Mouse (Mus musculus) heart, embryonic 14.5 days (tissue): ENCODE data around the gene Atp8a1. TPM values are rescaled to one million over a fixed set of nuclear protein-coding genes. Genes with fewer than 3 reads are reported as not detected.

Source experiments
- ATAC-seq: fragments of 200-750 bp; cut with Nextera tagmentation; 2 replicates; pipeline ENCODE4 v1.8.0; 2017; ENCODE audit warnings: low read depth, moderate TSS enrichment; ENCODE audit not compliant: insufficient number of reproducible peaks, insufficient read depth, low FRiP score
- H3K27ac ChIP-seq, 2 experiments: fragments of 200-500 bp in 1 of 2; fragments of 300-500 bp in 1 of 2; sonication (generic) in 1 of 2; replicated peaks in 1 of 2; 2 replicates each; pipeline ENCODE4 v1.5.1; 2012 to 2014; ENCODE audit warnings: low read depth in 2 of 2, low read length in 2 of 2, control low read depth in 1 of 2, mild to moderate bottlenecking in 1 of 2, mixed read lengths in 1 of 2; ENCODE audit not compliant: control insufficient read depth in 1 of 2, insufficient read depth in 1 of 2
- H3K27me3 ChIP-seq: fragments of 300-500 bp; sonication (generic); 2 replicates; pipeline ENCODE4 v1.6.1; 2014; ENCODE audit warnings: mild to moderate bottlenecking, low read length, control low read depth; ENCODE audit not compliant: control insufficient read depth, insufficient read depth
- H3K36me3 ChIP-seq: fragments of 300-500 bp; sonication (generic); 2 replicates; pipeline ENCODE4 v1.6.1; 2014; ENCODE audit warnings: mild to moderate bottlenecking, control low read depth, low read length, mixed read lengths; ENCODE audit not compliant: control insufficient read depth, insufficient read depth
- H3K4me1 ChIP-seq, 2 experiments: fragments of 200-500 bp in 1 of 2; fragments of 300-500 bp in 1 of 2; sonication (generic) in 1 of 2; 2 replicates each; pipeline ENCODE4 v1.6.1; 2012 to 2014; ENCODE audit warnings: low read length in 2 of 2, control low read depth in 1 of 2, mixed read lengths in 1 of 2; ENCODE audit not compliant: control insufficient read depth in 2 of 2, insufficient read depth in 2 of 2
- H3K4me2 ChIP-seq: fragments of 300-500 bp; sonication (generic); 2 replicates; pipeline ENCODE4 v1.6.1; 2014; ENCODE audit warnings: mild to moderate bottlenecking, low read length
- H3K4me3 ChIP-seq, 2 experiments: fragments of 200-500 bp in 1 of 2; fragments of 300-500 bp in 1 of 2; sonication (generic) in 1 of 2; 2 replicates each; pipeline ENCODE4 v1.5.1; 2012 to 2014; ENCODE audit warnings: low read length in 2 of 2, mild to moderate bottlenecking in 2 of 2, control low read depth in 1 of 2, low read depth in 1 of 2, moderate library complexity in 1 of 2; ENCODE audit not compliant: control insufficient read depth in 1 of 2, insufficient read depth in 1 of 2
- H3K9ac ChIP-seq: fragments of 300-500 bp; sonication (generic); 2 replicates; pipeline ENCODE4 v1.6.1; 2014; ENCODE audit warnings: mild to moderate bottlenecking, low read length
- H3K9me3 ChIP-seq: fragments of 300-500 bp; sonication (generic); 2 replicates; pipeline ENCODE4 v1.6.1; 2016; ENCODE audit warnings: low read length, control low read depth; ENCODE audit not compliant: control insufficient read depth
- WGBS: fragments of 180-500 bp; shearing (Covaris S2); extraction: QIAGEN DNeasy Blood & Tissue Kit; methylation state at CpG from one replicate; pipeline ENCODE4 v1.1.7; 2014; 5-methylcytosine and 5-hydroxymethylcytosine counted together
- polyA plus RNA-seq: library from polyadenylated mRNA; unstranded; fragments of >200 nt; fragmentation: Nextera tagmentation; extraction: Ambion mirVana; gene quantifications from 2 replicates; pipeline ENCODE4 v1.2.1, GENCODE M21; 2014

Atp8a1 gene
- polyA plus RNA-seq, 1 experiment from 2014 or later = 8.9 TPM

GRCm38 (mm10) chr5:67621230-67621629 is 226.0 kb downstream of the Atp8a1 start:
- H3K36me3 ChIP-seq = 0 out of 2 replicates have a peak, but pooled peaks cover 4% of the 10 kb centered on the region
- H3K9me3 ChIP-seq = no peaks in the 10 kb centered on the region
- 70% methylated on average over 12 of the region's 12 CpGs for WGBS
- H3K27me3 ChIP-seq = no peaks in the 10 kb centered on the region
- no peaks in the 10 kb centered on the region for H3K4me1 ChIP-seq
- no peak overlapping the region for H3K9ac ChIP-seq
- H3K4me2 ChIP-seq = no peak overlapping the region
- no peak for ATAC-seq
- H3K4me3 ChIP-seq = no peak overlapping the region
- H3K27ac ChIP-seq = no peak overlapping the region

GRCm38 (mm10) chr5:67609520-67609837 is 237.8 kb downstream of the Atp8a1 start:
- WGBS = 25% methylated on average over 2 of the region's 2 CpGs
- H3K27ac ChIP-seq = no peak overlapping the region
- no peak for ATAC-seq
- H3K36me3 ChIP-seq = no peaks in the 10 kb centered on the region
- H3K27me3 ChIP-seq = peaks cover 59% of the 10 kb centered on the region
- H3K9me3 ChIP-seq = no peaks in the 10 kb centered on the region
- no peak overlapping the region for H3K4me3 ChIP-seq
- H3K9ac ChIP-seq = no peak overlapping the region
- peaks cover 6 to 7% of the 10 kb centered on the region in 2 experiments; a peak in 2 of 4 replicates for H3K4me1 ChIP-seq
- H3K4me2 ChIP-seq = no peak overlapping the region

GRCm38 (mm10) chr5:67608674-67609519 is 238.3 kb downstream of the Atp8a1 start:
- no peak overlapping the region for H3K27ac ChIP-seq

GRCm38 (mm10) chr5:67607804-67608673 is 239.2 kb downstream of the Atp8a1 start, which contains the start of gene Shisa3:
Gene Shisa3, plus strand, starts transcription at chr5:67607882.
- Histone ChIP-seq H3K27ac (no peak within 1 kb of the TSS), H3K9ac (peak within 1 kb of the TSS; percentile 68), H3K4me1 (peaks cover 6 to 7% of the 10 kb centered on the region in 2 experiments; a peak in 2 of 4 replicates), H3K4me3 (peak within 1 kb of the TSS; percentile 46 to 62), H3K4me2 (peak within 1 kb of the TSS; percentile 98), H3K36me3 (no peaks in the 10 kb centered on the region), H3K27me3 (peaks cover 62% of the 10 kb centered on the region), H3K9me3 (no peaks in the 10 kb centered on the region)
- ATAC-seq = peak; percentile 75
- under 1% methylated on average over 85 of the region's 86 CpGs for WGBS

More at GRCm38 (mm10) chr5:67608674-67609519, 238.3 kb downstream of the Atp8a1 start:
- no peaks in the 10 kb centered on the region for H3K9me3 ChIP-seq
- peak overlapping the region; percentile 68 for H3K9ac ChIP-seq
- ATAC-seq = no peak
- peaks cover 62% of the 10 kb centered on the region for H3K27me3 ChIP-seq
- WGBS = 8% methylated on average over 31 of the region's 31 CpGs
- peak overlapping the region; percentile 46 to 62 for H3K4me3 ChIP-seq
- no peaks in the 10 kb centered on the region for H3K36me3 ChIP-seq
- peaks cover 6 to 7% of the 10 kb centered on the region in 2 experiments; a peak in 2 of 4 replicates for H3K4me1 ChIP-seq
- peak overlapping the region; percentile 98 for H3K4me2 ChIP-seq

- under 1% methylated on average over 66 of the region's 66 CpGs for WGBS
These were observed 240.1 kb downstream of the Atp8a1 start for GRCm38 (mm10) chr5:67606916-67607803.

GRCm38 (mm10) chr5:67605951-67606350 is 241.3 kb downstream of the Atp8a1 start:
- Histone ChIP-seq H3K4me3 (no peak overlapping the region), H3K27me3 (peaks cover 61% of the 10 kb centered on the region), H3K36me3 (no peaks in the 10 kb centered on the region), H3K4me2 (no peak overlapping the region), H3K9me3 (no peaks in the 10 kb centered on the region), H3K4me1 (peaks cover 6 to 7% of the 10 kb centered on the region in 2 experiments; a peak in 2 of 4 replicates), H3K9ac (no peak overlapping the region), H3K27ac (no peak overlapping the region)
- WGBS = 40% methylated on average over 5 of the region's 5 CpGs
- ATAC-seq = no peak

More at GRCm38 (mm10) chr5:67606916-67607803, 240.1 kb downstream of the Atp8a1 start:
- Histone ChIP-seq H3K4me3 (peak overlapping the region; percentile 46 to 62), H3K27me3 (peaks cover 67% of the 10 kb centered on the region), H3K9me3 (no peaks in the 10 kb centered on the region), H3K9ac (peak overlapping the region; percentile 68), H3K27ac (no peak overlapping the region), H3K4me2 (peak overlapping the region; percentile 98), H3K36me3 (no peaks in the 10 kb centered on the region), H3K4me1 (peaks cover 6 to 7% of the 10 kb centered on the region in 2 experiments; a peak in 2 of 4 replicates)
- no peak for ATAC-seq
